Mouse (Mus musculus): ENCODE results near the gene Ptpa. TPM values are rescaled to one million over a fixed set of nuclear protein-coding genes. Genes with fewer than 3 reads are reported as not detected.

Ptpa gene
- polyA plus RNA-seq, 3 experiments from 2014 or later, result 36.5 to 78.0 (median 49.8) TPM

Other genes starting within 250 kb of the Ptpa start
- gene Endog, start 244.5 kb upstream of the Ptpa start, polyA plus RNA-seq (2017; shearing (Covaris generic)), result 1 to 10 TPM; 1.5 to 3.4 (median 3.4) TPM
- gene Spout1, start 237.6 kb upstream of the Ptpa start, polyA plus RNA-seq (2017; shearing (Covaris generic)), result 10 to 100 TPM; 22.8 to 37.1 (median 34.9) TPM
- gene Kyat1, start 210.2 kb upstream of the Ptpa start, polyA plus RNA-seq (2017; shearing (Covaris generic)), result 1 to 10 TPM; 6.0 to 8.8 (median 8.2) TPM
- gene Lrrc8a, start 178.3 kb upstream of the Ptpa start, polyA plus RNA-seq (2017; shearing (Covaris generic)), result 10 to 100 TPM; 25.6 to 36.7 (median 33.1) TPM
- under 1 TPM in 2 of 3 experiments, not detected in 1; 0.16 to 0.17 TPM for gene Gm28035, start 175.5 kb upstream of the Ptpa start, polyA plus RNA-seq (2017; shearing (Covaris generic))
- gene Phyhd1, start 149.8 kb upstream of the Ptpa start, polyA plus RNA-seq (2017; shearing (Covaris generic)), result 1 to 10 TPM; 2.5 to 4.8 (median 4.3) TPM
- 1 to 10 TPM in 1 of 3 experiments, not detected in 2; 7.1 TPM for gene Gm28038, start 135.0 kb upstream of the Ptpa start, polyA plus RNA-seq (2017; shearing (Covaris generic))
- 10 to 100 TPM; 10.8 to 14.6 (median 10.9) TPM for gene Dolk, start 129.7 kb upstream of the Ptpa start, polyA plus RNA-seq (2017; shearing (Covaris generic))
- gene Nup188, start 129.6 kb upstream of the Ptpa start, polyA plus RNA-seq (2017; shearing (Covaris generic)), result 10 to 100 TPM; 26.4 to 30.2 (median 26.9) TPM
- gene Sh3glb2, start 56.7 kb upstream of the Ptpa start, polyA plus RNA-seq (2017; shearing (Covaris generic)), result 100 to 1,000 TPM in 1 of 3 experiments, 10 to 100 TPM in 2; 84.8 to 111 (median 97.5) TPM
- 1 to 10 TPM; 3.2 to 5.4 (median 5.3) TPM for gene Miga2, start 51.8 kb upstream of the Ptpa start, polyA plus RNA-seq (2017; shearing (Covaris generic))
- gene Dolpp1, start 23.8 kb upstream of the Ptpa start, polyA plus RNA-seq (2017; shearing (Covaris generic)), result 10 to 100 TPM; 17.5 to 21.0 (median 17.7) TPM
- 1 to 10 TPM; 1.8 to 2.6 (median 1.9) TPM for gene Crat, start 226 bp upstream of the Ptpa start, polyA plus RNA-seq (2017; shearing (Covaris generic))
- gene Ier5l, start 58.2 kb downstream of the Ptpa start, polyA plus RNA-seq (2017; shearing (Covaris generic)), result not detected
- gene Cstad, start 179.0 kb downstream of the Ptpa start, polyA plus RNA-seq (2017; shearing (Covaris generic)), result 1 to 10 TPM; 3.0 to 8.3 (median 4.3) TPM